Mouse (Mus musculus) CH12.LX (cell line): ENCODE measurements around the gene Ppard. TPM values are rescaled to one million over a fixed set of nuclear protein-coding genes. Genes with fewer than 3 reads are reported as not detected.

Source experiments
- DNase-seq: peaks from one replicate; pipeline ENCODE4 v3.0.0-alpha.2; 2013; ENCODE audit errors: extremely low read depth
- H3K27ac ChIP-seq: 2 replicates; pipeline ENCODE4 v1.5.1; 2012; ENCODE audit warnings: low read depth, mild to moderate bottlenecking, control low read depth, moderate library complexity; ENCODE audit not compliant: insufficient read depth
- H3K27me3 ChIP-seq: replicated peaks from 2 replicates; pipeline ENCODE3; 2012; ENCODE audit warnings: inconsistent platforms
- H3K36me3 ChIP-seq, 2 experiments: replicated peaks in 1 of 2; 2 replicates each; pipeline versions ENCODE3 to v1.6.1; 2012; ENCODE audit warnings: inconsistent platforms in 1 of 2, low read length in 1 of 2, mild to moderate bottlenecking in 1 of 2, mixed read lengths in 1 of 2, moderate library complexity in 1 of 2; ENCODE audit not compliant: control insufficient read depth in 1 of 2, insufficient read depth in 1 of 2
- H3K4me1 ChIP-seq, 2 experiments: 2 replicates each; pipeline ENCODE4 v1.6.1; 2012; ENCODE audit warnings: inconsistent platforms in 1 of 2, moderate library complexity in 1 of 2; ENCODE audit not compliant: insufficient read depth in 2 of 2, control insufficient read depth in 1 of 2
- H3K4me2 ChIP-seq: 2 replicates; pipeline ENCODE4 v1.6.1; 2012; ENCODE audit warnings: low read depth, mild to moderate bottlenecking, control low read depth; ENCODE audit not compliant: poor library complexity, insufficient read depth, severe bottlenecking
- H3K4me3 ChIP-seq, 3 experiments: fragments of 150-350 bp in 1 of 3; sonication (generic) in 1 of 3; replicated peaks in 1 of 3; 2 replicates each; pipeline versions ENCODE3 to v1.5.1; 2011 to 2012; ENCODE audit warnings: low read depth in 2 of 3, low read length in 2 of 3, mild to moderate bottlenecking in 2 of 3, moderate library complexity in 2 of 3, control low read depth in 1 of 3, improper control_type of control experiment in 1 of 3, inconsistent platforms in 1 of 3, mixed read lengths in 1 of 3; ENCODE audit not compliant: poor library complexity in 1 of 3
- H3K79me2 ChIP-seq: replicated peaks from 2 replicates; pipeline ENCODE4 v1.6.1; 2012; ENCODE audit warnings: mild to moderate bottlenecking, moderate library complexity; ENCODE audit not compliant: control insufficient read depth, poor library complexity, insufficient read depth, severe bottlenecking; ENCODE audit errors: extremely low read depth
- H3K9ac ChIP-seq: 2 replicates; pipeline ENCODE4 v1.6.1; 2012; ENCODE audit warnings: low read depth, mild to moderate bottlenecking, control low read depth, moderate library complexity; ENCODE audit not compliant: insufficient read depth
- H3K9me3 ChIP-seq: replicated peaks from 2 replicates; pipeline ENCODE3; 2012; ENCODE audit warnings: low read length, inconsistent platforms, mixed read lengths
- CHD1 ChIP-seq: IDR thresholded peaks from 2 replicates; pipeline ENCODE4 v1.6.1; 2012; ENCODE audit warnings: low read depth, low read length, improper control_type of control experiment, inconsistent platforms
- EP300 ChIP-seq: IDR thresholded peaks from 2 replicates; pipeline ENCODE4 v1.6.1; 2011; ENCODE audit warnings: low read length, improper control_type of control experiment
- HCFC1 ChIP-seq: IDR thresholded peaks from 2 replicates; pipeline ENCODE4 v1.6.1; 2012; ENCODE audit warnings: low read depth, mild to moderate bottlenecking, inconsistent platforms, low read length, improper control_type of control experiment
- JUND ChIP-seq: conservative IDR thresholded peaks from 2 replicates; pipeline ENCODE4 v1.6.1; 2011; ENCODE audit warnings: low read depth, low read length, improper control_type of control experiment
- MAX ChIP-seq: IDR thresholded peaks from 2 replicates; pipeline ENCODE4 v1.6.1; 2011; ENCODE audit warnings: low read length, improper control_type of control experiment
- MEF2A ChIP-seq: IDR thresholded peaks from 2 replicates; pipeline ENCODE4 v1.6.1; 2014; ENCODE audit warnings: low read depth, mild to moderate bottlenecking, inconsistent platforms, low read length, improper control_type of control experiment, borderline replicate concordance
- MYC ChIP-seq: IDR thresholded peaks from 2 replicates; pipeline ENCODE4 v1.6.1; 2011; ENCODE audit warnings: low read depth, mild to moderate bottlenecking, improper control_type of control experiment, low read length
- NELFE ChIP-seq: IDR thresholded peaks from 2 replicates; pipeline ENCODE4 v1.6.1; 2011; ENCODE audit warnings: low read depth, low read length, improper control_type of control experiment
- PAX5 ChIP-seq: IDR thresholded peaks from 2 replicates; pipeline ENCODE4 v1.6.1; 2012; ENCODE audit warnings: low read length, inconsistent platforms, mixed read lengths
- POLR2AphosphoS2 ChIP-seq: IDR thresholded peaks from 2 replicates; pipeline ENCODE4 v1.6.1; 2011; ENCODE audit warnings: low read depth, low read length, improper control_type of control experiment
- SMC3 ChIP-seq: IDR thresholded peaks from 2 replicates; pipeline ENCODE4 v1.6.1; 2011; ENCODE audit warnings: low read depth, low read length, improper control_type of control experiment
- TCF12 ChIP-seq: IDR thresholded peaks from 2 replicates; pipeline ENCODE4 v1.6.1; 2014; ENCODE audit warnings: low read depth, mild to moderate bottlenecking, inconsistent platforms, low read length, improper control_type of control experiment
- UBTF ChIP-seq: IDR thresholded peaks from 2 replicates; pipeline ENCODE4 v1.6.1; 2012; ENCODE audit warnings: low read depth, mild to moderate bottlenecking, inconsistent platforms, low read length, improper control_type of control experiment, moderate library complexity
- ZMIZ1 ChIP-seq: IDR thresholded peaks from 2 replicates; pipeline ENCODE4 v1.6.1; 2012; ENCODE audit warnings: low read depth, mild to moderate bottlenecking, inconsistent platforms, low read length, improper control_type of control experiment
- ZNF384 ChIP-seq: IDR thresholded peaks from 2 replicates; pipeline ENCODE4 v1.6.1; 2012; ENCODE audit warnings: low read depth, low read length, improper control_type of control experiment, inconsistent platforms
- dilution Hi-C: fragments of 300-500 bp; cut with MboI; formaldehyde crosslinking; loops from 2 replicates; pipeline ENCODE4 v1.14.3; 2020; ENCODE audit warnings: low sequenced_read_pairs; ENCODE audit not compliant: extremely low pct_unique_long_range_greater_than_20kb, extremely low pct_ligation_motif_present
- in situ Hi-C: fragments of 300-500 bp; cut with MboI; formaldehyde crosslinking; loops from 3 replicates; pipeline ENCODE4 v1.14.3; 2019; ENCODE audit warnings: low sequenced_read_pairs, low pct_ligation_motif_present, low pct_unique_long_range_greater_than_20kb, mixed read lengths
- polyA plus RNA-seq: library from polyadenylated mRNA; unstranded; fragments of >175 nt; gene quantifications from 2 replicates; pipeline ENCODE4 v1.2.1, GENCODE M21; 2012; ENCODE audit warnings: low read depth; ENCODE audit not compliant: insufficient read length
- total RNA-seq, 2 experiments: library from RNA; depleted of rRNA; stranded (reverse); fragments of 300-350 nt in 1 of 2; fragments of >200 nt in 1 of 2; gene quantifications; 2 replicates each; pipeline ENCODE4 v1.2.3; 2012 to 2014

The Ppard gene
- total and polyA plus RNA-seq, 3 experiments, result 2.9 to 15.5 (median 7.3) TPM

- TF ChIP-seq TCF12 (no peak), PAX5 (no peak), ZMIZ1 (no peak), MAX (no peak)
- Histone ChIP-seq H3K27me3 (no peaks in the 10 kb centered on the region), H3K4me1 (peaks cover 4 to 17% of the 10 kb centered on the region in 2 experiments; a peak in 2 of 4 replicates), H3K4me3 (no peak overlapping the region), H3K79me2 (no peaks in the 10 kb centered on the region), H3K9ac (no peak overlapping the region), H3K27ac (no peak overlapping the region), H3K9me3 (peaks cover 4% of the 10 kb centered on the region), H3K4me2 (no peak overlapping the region), H3K36me3 (peaks cover 0 to 68% of the 10 kb centered on the region in 2 experiments)
- in situ Hi-C loops, result no loop called here
- dilution Hi-C loops, result no loop called here
- DNase-seq, result no peak
Observed at GRCm38 (mm10) chr17:28270165-28270564, 37.7 kb downstream of the Ppard start.

GRCm38 (mm10) chr17:28271537-28272266 lies 39.2 kb downstream of the Ppard start:
- dilution Hi-C loops (no loop called here), in situ Hi-C loops (no loop called here)
- peaks cover 11 to 29% of the 10 kb centered on the region in 2 experiments; a peak in 3 of 4 replicates for H3K4me1 ChIP-seq
- no peak for DNase-seq
- no peak overlapping the region for H3K27ac ChIP-seq
- TF ChIP-seq SMC3, result no peak
- no peak for TF ChIP-seq POLR2AphosphoS2
- no peak for TF ChIP-seq MYC
- no peak for TF ChIP-seq EP300
- TF ChIP-seq MEF2A, result no peak
- TF ChIP-seq ZMIZ1, result no peak
- TF ChIP-seq MAX, result no peak
- TF ChIP-seq NELFE, result no peak
- TF ChIP-seq JUND, result no peak
- no peak for TF ChIP-seq HCFC1
- TF ChIP-seq ZNF384, result no peak
- no peak overlapping the region for H3K9ac ChIP-seq
- H3K4me2 ChIP-seq, result no peak overlapping the region
- H3K36me3 ChIP-seq, result peaks cover 0 to 63% of the 10 kb centered on the region in 2 experiments
- H3K79me2 ChIP-seq, result no peaks in the 10 kb centered on the region
- no peak overlapping the region for H3K4me3 ChIP-seq
- H3K27me3 ChIP-seq, result no peaks in the 10 kb centered on the region
- peaks cover 4% of the 10 kb centered on the region for H3K9me3 ChIP-seq

- H3K27ac ChIP-seq, result no peak overlapping the region
- no peak overlapping the region for H3K4me3 ChIP-seq
- TF ChIP-seq MEF2A (no peak), UBTF (no peak), CHD1 (no peak)
- H3K79me2 ChIP-seq, result no peaks in the 10 kb centered on the region
- peaks cover 4% of the 10 kb centered on the region for H3K9me3 ChIP-seq
- in situ Hi-C loops (no loop called here), dilution Hi-C loops (no loop called here)
- DNase-seq, result no peak
- peaks cover 11 to 31% of the 10 kb centered on the region in 2 experiments; a peak in 3 of 4 replicates for H3K4me1 ChIP-seq
- no peak overlapping the region for H3K9ac ChIP-seq
- no peak overlapping the region for H3K4me2 ChIP-seq
- H3K27me3 ChIP-seq, result no peaks in the 10 kb centered on the region
- peaks cover 5 to 67% of the 10 kb centered on the region in 2 experiments for H3K36me3 ChIP-seq
Observed at GRCm38 (mm10) chr17:28272281-28272680, 39.8 kb downstream of the Ppard start.
